In the genomic region with DNA sequence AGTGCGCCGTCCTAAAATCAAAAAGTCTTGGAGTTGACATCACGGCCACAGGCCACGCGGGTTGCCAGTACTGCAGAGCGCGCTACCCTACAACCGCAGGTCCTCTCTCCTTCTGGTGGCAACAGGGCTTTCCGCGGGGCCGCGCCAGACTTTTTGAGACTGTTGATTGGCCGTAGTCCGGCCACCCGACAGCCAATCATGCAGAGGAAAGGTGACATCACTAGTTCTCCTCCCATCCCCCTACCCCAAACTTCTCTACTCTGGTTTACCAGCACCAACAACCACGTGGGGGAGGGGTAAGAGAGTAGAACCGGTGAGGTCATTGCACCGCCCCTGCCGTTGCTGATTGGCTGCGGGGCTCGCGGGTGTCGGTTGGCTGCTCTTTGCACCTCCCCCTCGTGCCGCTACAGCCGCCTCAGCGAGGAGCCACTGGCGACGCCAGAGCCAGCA, we compare ENCODE assay signal across 8 mouse cellular contexts. TPM values are rescaled to one million over a fixed set of nuclear protein-coding genes. Genes with fewer than 3 reads are reported as not detected.
DNase-seq lines count a peak whose midpoint lies in the region; ATAC-seq lines count a peak whose summit lies in the region.

TSS of gene Cic (plus strand) at position 404 of the 450 bp plus-strand sequence.

- peak; percentile 100 for DNase-seq in A20 (ENCODE audit: low read depth, low spot score)
- DNase-seq in adrenal gland, postnatal 36 days = peak; percentile 97 to 99
- peak; percentile 100 for DNase-seq in heart, adult 11 months
- DNase-seq in kidney, adult 11 months = peak; percentile 100
- DNase-seq in left cerebral cortex, postnatal 4 days = peak; percentile 98
- no peak for DNase-seq in midbrain, embryonic 11.5 days (ENCODE audit: low spot score, missing footprints)
- DNase-seq in spleen, adult 18-20 months = peak; percentile 94 to 97

- H3K4me3 ChIP-seq in embryonic facial prominence, embryonic 13.5 days = peak within 1 kb of the TSS; percentile 77
- H3K4me3 ChIP-seq in midbrain, embryonic 11.5 days (ENCODE audit: low read depth, low read length) = peak within 1 kb of the TSS; percentile 55

- H3K9me3 ChIP-seq in embryonic facial prominence, embryonic 13.5 days = no peaks in the 10 kb centered on the region
- H3K9me3 ChIP-seq in midbrain, embryonic 11.5 days (ENCODE audit: control insufficient read depth, low read length) = no peaks in the 10 kb centered on the region

- ATAC-seq in embryonic facial prominence, embryonic 13.5 days (ENCODE audit: insufficient number of reproducible peaks, insufficient read depth, low FRiP score, low TSS enrichment, low read depth) = peak; percentile 85
- peak; percentile 89 for ATAC-seq in midbrain, embryonic 11.5 days (ENCODE audit: low FRiP score)

- H3K4me1 ChIP-seq in embryonic facial prominence, embryonic 13.5 days = peaks cover 23% of the 10 kb centered on the region
- peaks cover 17% of the 10 kb centered on the region for H3K4me1 ChIP-seq in midbrain, embryonic 11.5 days (ENCODE audit: control insufficient read depth, insufficient read depth, low read length)

- H3K27ac ChIP-seq in embryonic facial prominence, embryonic 13.5 days = peak within 1 kb of the TSS; percentile 94
- peak within 1 kb of the TSS; percentile 81 for H3K27ac ChIP-seq in midbrain, embryonic 11.5 days (ENCODE audit: low read depth, low read length)

- H3K27me3 ChIP-seq in embryonic facial prominence, embryonic 13.5 days = no peaks in the 10 kb centered on the region
- no peaks in the 10 kb centered on the region for H3K27me3 ChIP-seq in midbrain, embryonic 11.5 days (ENCODE audit: control insufficient read depth, insufficient read depth, low read length)

- intact Hi-C loops in left cerebral cortex, postnatal 4 days (cut with DNase I) = no loop called here

- WGBS in embryonic facial prominence, embryonic 13.5 days = 0% methylated on average over 29 of the region's 29 CpGs
- 0% methylated on average over 29 of the region's 29 CpGs for WGBS in midbrain, embryonic 11.5 days

- peaks cover 18% of the 10 kb centered on the region for H3K36me3 ChIP-seq in embryonic facial prominence, embryonic 13.5 days
- peaks cover 2% of the 10 kb centered on the region; the same call in 1 of the 2 replicates for H3K36me3 ChIP-seq in midbrain, embryonic 11.5 days (ENCODE audit: control insufficient read depth, insufficient read depth, low read length)

- H3K4me2 ChIP-seq in embryonic facial prominence, embryonic 13.5 days = peak within 1 kb of the TSS; percentile 82
- H3K4me2 ChIP-seq in midbrain, embryonic 11.5 days = peak within 1 kb of the TSS; percentile 79

- peak within 1 kb of the TSS; percentile 82 for H3K9ac ChIP-seq in embryonic facial prominence, embryonic 13.5 days
- peak within 1 kb of the TSS; percentile 76 for H3K9ac ChIP-seq in midbrain, embryonic 11.5 days (ENCODE audit: low read length)

RNA-seq across cellular contexts. Expression of gene Cic, which starts in this region (rescaled TPM):
- 100 to 1,000 TPM in 1 of 2 experiments, 10 to 100 TPM in 1; 94.8 to 116 TPM for total RNA-seq in adrenal gland, postnatal 36 days (2021)
- 46.2 and 47.4 TPM in 2 replicates for polyA plus RNA-seq in embryonic facial prominence, embryonic 13.5 days (2015; fragmentation: Nextera tagmentation; extraction: Ambion mirVana)
- 100 to 1,000 TPM; 324 to 333 TPM for total RNA-seq in left cerebral cortex, postnatal 4 days (2021)
- polyA plus RNA-seq in midbrain, embryonic 11.5 days (2014; fragmentation: Nextera tagmentation; extraction: Ambion mirVana) = 25.5 and 29.7 TPM in 2 replicates
